In the genomic region with DNA sequence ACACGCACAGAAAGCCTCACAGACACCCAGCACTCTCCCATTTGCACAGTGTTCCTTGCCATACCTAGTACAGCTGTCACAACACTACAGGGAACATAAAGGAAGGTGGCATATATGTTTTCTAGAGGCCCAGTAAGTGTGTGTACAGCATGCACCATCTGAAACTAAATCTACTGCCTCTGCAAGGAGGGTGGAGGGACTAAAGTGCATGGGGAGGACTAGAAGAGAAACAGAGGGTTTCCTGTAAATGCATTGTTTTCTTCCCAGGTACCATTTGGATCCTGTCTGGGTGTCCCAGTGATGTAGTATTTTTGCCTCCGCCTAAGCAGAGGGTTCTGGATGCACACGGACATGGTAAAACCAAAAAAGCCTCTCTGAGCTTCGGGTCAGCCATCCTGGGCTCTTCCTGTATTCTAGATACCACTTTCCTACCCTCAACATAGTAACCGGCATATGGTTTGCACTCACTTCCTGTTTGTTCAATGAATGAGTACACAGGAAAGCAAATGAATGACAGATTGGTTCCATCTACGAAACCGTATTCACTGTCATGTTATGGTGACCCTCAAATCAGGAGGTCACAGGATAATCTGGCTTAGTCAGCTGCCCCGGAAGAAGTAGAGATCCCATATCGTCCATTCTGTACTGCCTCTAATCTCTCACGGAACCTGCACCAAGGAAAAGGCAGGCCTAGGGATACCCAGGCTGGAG, we compare ENCODE assay signal across 23 mouse cellular contexts. TPM values are rescaled to one million over a fixed set of nuclear protein-coding genes. Genes with fewer than 3 reads are reported as not detected.
DNase-seq lines count a peak whose midpoint lies in the region; ATAC-seq lines count a peak whose summit lies in the region.
"Had no signal": no experiment of that assay in that cellular context is flagged by ENCODE, and none has a peak within 500 bp of the region (broad histone marks: within the 10 kb centered on the region; RNA-seq: fewer than 3 reads in every experiment).

No protein-coding gene starts in this region.

- peaks cover 5% of the 10 kb centered on the region for H3K9me3 ChIP-seq in hindbrain, embryonic 10.5 days
- H3K9me3 ChIP-seq in hindbrain, embryonic 12.5 days (replicated peaks) = no peaks in the 10 kb centered on the region
- no peaks in the 10 kb centered on the region for H3K9me3 ChIP-seq in midbrain, embryonic 12.5 days
- H3K9me3 ChIP-seq in midbrain, embryonic 14.5 days (ENCODE audit: control insufficient read depth, low read length) = no peaks in the 10 kb centered on the region
- no peaks in the 10 kb centered on the region for H3K9me3 ChIP-seq in intestine, embryonic 16.5 days (ENCODE audit: control insufficient read depth, low read length)
- H3K9me3 ChIP-seq: heart, embryonic 10.5 days; midbrain, embryonic 15.5 days had no signal

- H3K4me2 ChIP-seq in hindbrain, embryonic 12.5 days (replicated peaks) = no peak overlapping the region
- H3K4me2 ChIP-seq in midbrain, embryonic 12.5 days (replicated peaks) = no peak overlapping the region
- no peak overlapping the region for H3K4me2 ChIP-seq in midbrain, embryonic 14.5 days (ENCODE audit: low read length)
- no peak overlapping the region for H3K4me2 ChIP-seq in intestine, embryonic 16.5 days (ENCODE audit: low read depth, low read length)
- H3K4me2 ChIP-seq: embryonic facial prominence, embryonic 12.5 days; midbrain, embryonic 15.5 days had no signal

- no peak overlapping the region for H3K9ac ChIP-seq in hindbrain, embryonic 12.5 days
- 0 out of 2 replicates have a peak overlapping the region, but pooled peaks have one; percentile 4 for H3K9ac ChIP-seq in midbrain, embryonic 12.5 days (replicated peaks)
- H3K9ac ChIP-seq in midbrain, embryonic 14.5 days (replicated peaks; ENCODE audit: low read length) = no peak overlapping the region
- no peak overlapping the region for H3K9ac ChIP-seq in intestine, embryonic 16.5 days (ENCODE audit: low read depth, low read length)
- H3K9ac ChIP-seq: embryonic facial prominence, embryonic 12.5 days; liver, embryonic 14.5 days; midbrain, embryonic 15.5 days had no signal

- no peak for ATAC-seq in hindbrain, embryonic 12.5 days (ENCODE audit: low FRiP score)
- ATAC-seq in midbrain, embryonic 12.5 days (ENCODE audit: low FRiP score, low read depth) = no peak
- ATAC-seq in midbrain, embryonic 14.5 days (ENCODE audit: low FRiP score, low TSS enrichment) = no peak
- ATAC-seq in common myeloid progenitor, adult 5-6 weeks (replicated peaks; ENCODE audit: low read depth, poor library complexity, severe bottlenecking) = peak; percentile 54
- ATAC-seq in megakaryocyte progenitor cell, adult 5-6 weeks (replicated peaks; ENCODE audit: poor library complexity) = peak; percentile 34
- ATAC-seq in intestine, embryonic 16.5 days = no peak
- ATAC-seq: midbrain, embryonic 15.5 days had no signal

- no peaks in the 10 kb centered on the region for H3K27me3 ChIP-seq in hindbrain, embryonic 10.5 days (ENCODE audit: insufficient read depth, poor library complexity, severe bottlenecking)
- H3K27me3 ChIP-seq in hindbrain, embryonic 12.5 days = no peaks in the 10 kb centered on the region
- H3K27me3 ChIP-seq in midbrain, embryonic 12.5 days = no peaks in the 10 kb centered on the region
- no peaks in the 10 kb centered on the region for H3K27me3 ChIP-seq in midbrain, embryonic 14.5 days (ENCODE audit: control insufficient read depth, insufficient read depth, low read length)
- H3K27me3 ChIP-seq in intestine, embryonic 16.5 days (replicated peaks; ENCODE audit: control insufficient read depth, insufficient read depth, low read length) = no peaks in the 10 kb centered on the region
- H3K27me3 ChIP-seq: embryonic facial prominence, embryonic 12.5 days; midbrain, embryonic 15.5 days had no signal

- peaks cover 20% of the 10 kb centered on the region for H3K4me1 ChIP-seq in hindbrain, embryonic 10.5 days (replicated peaks)
- peaks cover 11% of the 10 kb centered on the region for H3K4me1 ChIP-seq in hindbrain, embryonic 12.5 days
- H3K4me1 ChIP-seq in midbrain, embryonic 12.5 days = 0 out of 2 replicates have a peak, but pooled peaks cover 3% of the 10 kb centered on the region
- no peaks in the 10 kb centered on the region for H3K4me1 ChIP-seq in midbrain, embryonic 14.5 days (ENCODE audit: control insufficient read depth, insufficient read depth, low read length)
- no peaks in the 10 kb centered on the region for H3K4me1 ChIP-seq in intestine, embryonic 16.5 days (ENCODE audit: control insufficient read depth, insufficient read depth, low read length)
- H3K4me1 ChIP-seq: embryonic facial prominence, embryonic 12.5 days; midbrain, embryonic 15.5 days had no signal

- no peak for DNase-seq in hindbrain, embryonic 10.5 days (ENCODE audit: low spot score)
- no peak for DNase-seq in midbrain, embryonic 14.5 days
- no peak for DNase-seq in right cerebral cortex, postnatal 10 days (ENCODE audit: low spot score in 2 of 2)
- DNase-seq: adrenal gland, adult 8-10 months; cerebellum, adult 11-12 months; cerebellum, postnatal 10 days; kidney, adult 9 months; kidney, postnatal 14 days; layer of hippocampus, postnatal 36 days; right cerebral cortex, postnatal 14 days; spleen, adult 18-20 months had no signal

- H3K4me3 ChIP-seq in hindbrain, embryonic 10.5 days = no peak overlapping the region
- H3K4me3 ChIP-seq in hindbrain, embryonic 12.5 days = no peak overlapping the region
- H3K4me3 ChIP-seq in midbrain, embryonic 12.5 days = no peak overlapping the region
- no peak overlapping the region for H3K4me3 ChIP-seq in midbrain, embryonic 14.5 days (replicated peaks; ENCODE audit: low read depth, low read length)
- H3K4me3 ChIP-seq in intestine, embryonic 16.5 days (ENCODE audit: low read length) = no peak overlapping the region
- H3K4me3 ChIP-seq: embryonic facial prominence, embryonic 12.5 days; heart, embryonic 10.5 days; layer of hippocampus, adult 2 months; midbrain, embryonic 15.5 days; myocyte had no signal

- no peaks in the 10 kb centered on the region for H3K36me3 ChIP-seq in hindbrain, embryonic 10.5 days
- no peaks in the 10 kb centered on the region for H3K36me3 ChIP-seq in hindbrain, embryonic 12.5 days
- H3K36me3 ChIP-seq in midbrain, embryonic 12.5 days = no peaks in the 10 kb centered on the region
- H3K36me3 ChIP-seq in midbrain, embryonic 14.5 days (ENCODE audit: control insufficient read depth, insufficient read depth, low read length) = no peaks in the 10 kb centered on the region
- H3K36me3 ChIP-seq in intestine, embryonic 16.5 days (ENCODE audit: control insufficient read depth, insufficient read depth, low read length) = peaks cover 4% of the 10 kb centered on the region; the same call in 1 of the 2 replicates
- H3K36me3 ChIP-seq: embryonic facial prominence, embryonic 12.5 days; midbrain, embryonic 15.5 days had no signal

- 0 out of 2 replicates have a peak overlapping the region, but pooled peaks have one; percentile 66 for H3K27ac ChIP-seq in hindbrain, embryonic 10.5 days
- no peak overlapping the region for H3K27ac ChIP-seq in hindbrain, embryonic 12.5 days
- H3K27ac ChIP-seq in midbrain, embryonic 12.5 days (replicated peaks) = 0 out of 2 replicates have a peak overlapping the region, but pooled peaks have one; percentile 25
- no peak overlapping the region for H3K27ac ChIP-seq in midbrain, embryonic 14.5 days (replicated peaks; ENCODE audit: low read depth, low read length)
- H3K27ac ChIP-seq in intestine, embryonic 16.5 days (ENCODE audit: low read length) = no peak overlapping the region
- H3K27ac ChIP-seq: embryonic facial prominence, embryonic 12.5 days; heart, embryonic 10.5 days; layer of hippocampus, adult 2 months; liver, embryonic 14.5 days; macrophage; midbrain, embryonic 15.5 days had no signal

- WGBS in hindbrain, embryonic 10.5 days = 79% methylated on average over 10 of the region's 10 CpGs
- 84% methylated on average over 10 of the region's 10 CpGs for WGBS in hindbrain, embryonic 12.5 days
- WGBS in midbrain, embryonic 12.5 days = 73% methylated on average over 10 of the region's 10 CpGs
- WGBS in midbrain, embryonic 14.5 days = 79% methylated on average over 10 of the region's 10 CpGs
- 76% methylated on average over 10 of the region's 10 CpGs for WGBS in intestine, embryonic 16.5 days

RNA-seq across cellular contexts. Expression of a gene that starts 13.2 kb away (rescaled TPM):
- polyA plus RNA-seq in hindbrain, embryonic 10.5 days (2016; fragmentation: Nextera tagmentation; extraction: Ambion mirVana) = 4.2 and 4.6 TPM in 2 replicates
- 12.2 and 16.3 TPM in 2 replicates for polyA plus RNA-seq in hindbrain, embryonic 12.5 days (2016; fragmentation: Nextera tagmentation; extraction: Ambion mirVana)
- polyA plus RNA-seq in midbrain, embryonic 12.5 days (2016; fragmentation: Nextera tagmentation; extraction: Ambion mirVana) = 8.3 and 10.7 TPM in 2 replicates
- 14.1 and 15.6 TPM in 2 replicates for polyA plus RNA-seq in midbrain, embryonic 14.5 days (2014; fragmentation: Nextera tagmentation; extraction: Ambion mirVana)
- total RNA-seq in common myeloid progenitor, adult 5-6 weeks (2017) = 63.4 and 67.2 TPM in 2 replicates
- 33.6 and 40.5 TPM in 2 replicates for total RNA-seq in megakaryocyte progenitor cell, adult 5-6 weeks (2015)
- 30.7 and 34.7 TPM in 2 replicates for total RNA-seq in megakaryocyte progenitor cell, adult 5-6 weeks (2017)
- 14.8 and 14.9 TPM in 2 replicates for polyA plus RNA-seq in intestine, embryonic 16.5 days (2015; fragmentation: Nextera tagmentation; extraction: Ambion mirVana)

Comparison
In these comparisons a context has a peak if more than half of its experiments do, and no peak if none do; other contexts are left out.
1. H3K27ac ChIP-seq: peak in hindbrain, embryonic 10.5 days (single experiment) and midbrain, embryonic 12.5 days (single experiment); none in hindbrain, embryonic 12.5 days (single experiment), midbrain, embryonic 14.5 days (single experiment) and intestine, embryonic 16.5 days (single experiment).
2. ATAC-seq: peak in common myeloid progenitor, adult 5-6 weeks (single experiment) and megakaryocyte progenitor cell, adult 5-6 weeks (single experiment); none in hindbrain, embryonic 12.5 days (single experiment), midbrain, embryonic 12.5 days (single experiment), midbrain, embryonic 14.5 days (single experiment) and intestine, embryonic 16.5 days (single experiment).